Mouse (Mus musculus) layer of hippocampus, postnatal 36 days (tissue): ENCODE data around the gene Grap. TPM values are rescaled to one million over a fixed set of nuclear protein-coding genes. Genes with fewer than 3 reads are reported as not detected.

Experiments
- total RNA-seq, 2 experiments: library from RNA; stranded (reverse); gene quantifications; 2 replicates each; pipeline ENCODE4 v1.2.3; 2021

Gene Grap
- total RNA-seq, 2 experiments from 2014 or later: 4.5 to 6.9 TPM

Other genes with a start within 250 kb of the Grap start
- gene Rnf112, start 199.1 kb upstream of the Grap start, total RNA-seq: 100 to 1,000 TPM; 542 to 544 TPM
- 1 to 10 TPM; 4.6 to 5.4 TPM for gene Mfap4, start 167.8 kb upstream of the Grap start, total RNA-seq
- 10 to 100 TPM; 28.8 to 33.1 TPM for gene Mapk7, start 158.9 kb upstream of the Grap start, total RNA-seq
- 10 to 100 TPM; 42.6 TPM for gene B9d1, start 148.1 kb upstream of the Grap start, total RNA-seq
- gene Epn2, start 73.6 kb upstream of the Grap start, total RNA-seq: 100 to 1,000 TPM; 178 to 185 TPM
- gene Fam83g, start 30.8 kb downstream of the Grap start, total RNA-seq: not detected
- gene Slc5a10, start 67.6 kb downstream of the Grap start, total RNA-seq: under 1 TPM; 0.38 to 0.47 TPM
- 10 to 100 TPM; 48.4 to 49.9 TPM for gene Prpsap2, start 108.8 kb downstream of the Grap start, total RNA-seq
- 10 to 100 TPM; 75.4 to 76.4 TPM for gene Ulk2, start 201.8 kb downstream of the Grap start, total RNA-seq